Mouse (Mus musculus) bone marrow macrophage, adult 2 months (primary cell): ENCODE data around the gene Kin.

ENCODE experiments used
- CTCF ChIP-seq: IDR thresholded peaks from 2 replicates; pipeline ENCODE4 v1.5.1; 2012; ENCODE audit warnings: low read depth, mild to moderate bottlenecking, low read length, moderate library complexity
- POLR2A ChIP-seq: IDR thresholded peaks from 2 replicates; pipeline ENCODE4 v1.6.1; 2012; ENCODE audit warnings: mild to moderate bottlenecking, low read depth, low read length, borderline replicate concordance

DNA sequence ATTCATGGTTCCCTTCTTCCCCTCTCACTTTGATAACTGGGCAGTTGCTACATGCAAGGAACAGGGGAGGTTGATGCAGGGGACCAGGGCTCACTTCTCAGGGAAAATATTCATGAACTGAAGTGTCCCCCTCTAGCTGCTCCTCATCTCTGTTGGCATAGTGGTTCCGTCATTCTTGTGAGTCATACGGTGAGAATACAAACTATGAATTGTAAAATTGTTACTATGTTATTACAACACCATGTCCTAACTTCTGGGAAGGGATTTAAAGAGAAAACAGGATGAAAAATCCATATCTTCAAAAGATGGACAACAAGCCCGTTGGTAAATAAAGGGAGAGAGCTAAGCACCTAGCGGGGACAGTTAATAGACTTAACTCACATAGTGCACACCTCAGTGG, 50.9 kb downstream of the Kin start, which contains the start of gene Itih2:
- no peak for TF ChIP-seq POLR2A
- TF ChIP-seq CTCF, result no peak
